Mouse (Mus musculus) lung, postnatal 10 days (tissue): ENCODE data around the gene Siah1a.
A peak's percentile ranks its signal among the peaks of the same experiment; 100 is the strongest.

Experiments used
- DNase-seq: peaks from one replicate; pipeline ENCODE4 v3.0.0; 2021

The Siah1a gene

DNA sequence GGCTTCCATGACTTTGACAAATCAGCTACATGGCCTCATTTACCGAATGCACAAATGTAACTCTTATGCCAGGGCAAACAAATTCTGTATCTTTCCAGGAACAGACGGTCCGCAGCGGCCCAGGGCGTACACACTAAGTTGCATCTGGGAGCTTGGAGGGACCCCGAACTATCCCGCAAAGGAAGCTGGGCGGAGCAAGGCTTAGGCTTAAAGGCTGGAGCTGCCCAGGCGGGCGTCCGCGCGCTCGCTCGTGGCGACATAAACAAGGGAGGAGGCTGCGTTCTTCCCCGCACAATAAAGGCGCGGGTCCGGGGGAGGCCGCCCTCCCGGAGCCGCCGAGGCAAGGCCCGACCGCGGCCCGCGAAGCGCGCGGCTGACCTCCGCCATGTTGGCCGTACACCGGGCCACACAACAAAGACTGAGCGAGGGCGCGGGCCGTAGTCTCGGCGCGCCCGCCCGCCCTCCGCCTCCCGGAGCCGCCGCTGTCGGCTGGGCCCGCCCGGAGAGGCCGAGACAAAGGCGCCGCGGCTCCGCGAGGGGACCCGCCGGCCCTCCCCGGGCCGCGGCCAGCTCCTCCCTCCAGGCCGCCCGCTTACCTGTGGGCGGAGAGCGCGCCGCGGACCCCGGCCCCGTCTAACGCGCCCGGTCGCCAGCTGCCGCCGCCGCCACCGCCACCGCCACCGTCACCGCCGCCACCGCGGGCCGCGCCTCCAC is at the start of gene Siah1a, which contains the start of gene Gm10638:
TSS of gene Siah1a (minus strand) at position 714 of the 714 bp plus-strand sequence.
TSS of gene Gm10638 (plus strand) at position 479 of the 714 bp plus-strand sequence.
- peak; percentile 80 for DNase-seq

DNA sequence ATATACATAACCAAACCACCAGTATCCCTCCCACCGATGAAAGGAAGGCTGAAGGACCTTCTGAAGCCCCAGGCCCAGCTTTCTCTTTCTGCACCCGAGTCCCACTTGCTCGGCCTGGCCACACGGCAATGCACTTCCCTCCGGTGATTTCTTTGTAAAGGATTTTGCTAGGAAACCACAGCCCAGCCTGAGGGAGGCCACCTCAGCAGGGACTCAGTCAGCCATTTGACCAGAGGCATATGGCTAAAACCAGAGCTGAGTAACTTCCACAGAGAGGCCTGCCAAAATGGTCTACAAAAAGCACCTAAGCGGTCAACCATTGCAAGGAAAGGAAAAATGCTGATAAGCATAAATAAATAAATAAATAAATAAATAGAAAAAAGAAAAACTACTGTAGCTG is 49.0 kb upstream of the Siah1a start:
- DNase-seq: no peak

DNA sequence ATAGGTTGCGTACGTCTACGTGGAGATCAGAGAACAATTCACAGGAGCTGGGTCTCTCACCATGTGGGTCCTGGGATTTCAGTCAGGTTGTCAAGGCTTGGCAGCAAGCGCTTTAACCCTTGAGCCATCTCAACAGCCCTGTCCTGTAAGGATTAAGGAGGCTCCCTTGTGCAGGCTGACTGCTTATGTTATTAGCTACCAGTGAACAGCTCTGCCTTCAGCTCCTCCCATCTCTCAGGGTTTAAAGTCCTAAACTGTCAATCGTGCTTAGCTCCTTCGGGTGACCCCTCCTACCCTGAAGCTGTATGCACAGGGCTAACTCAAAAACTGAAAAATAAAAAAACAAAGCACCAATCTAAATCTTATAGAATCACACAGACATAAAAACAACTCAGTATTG is 45.8 kb upstream of the Siah1a start:
- no peak for DNase-seq

DNA sequence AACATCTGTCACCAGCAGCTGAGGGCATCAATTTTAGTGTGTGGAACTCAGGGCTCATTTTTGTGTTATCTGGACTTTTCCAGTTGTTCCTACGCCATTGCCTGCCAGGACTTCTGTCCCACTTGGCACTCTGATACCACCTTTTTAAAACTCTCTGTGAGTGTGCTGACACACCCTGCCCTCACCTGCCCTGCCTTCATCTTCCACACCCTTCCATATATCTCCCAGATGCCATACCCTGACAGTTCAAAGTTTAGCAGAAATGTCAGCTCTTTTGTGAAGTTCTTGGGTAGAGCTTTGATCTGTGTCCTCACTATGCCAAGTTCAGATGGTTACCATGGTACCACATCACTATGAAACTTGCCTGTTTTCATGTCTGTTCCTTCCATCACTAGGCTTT is 43.8 kb upstream of the Siah1a start:
- DNase-seq: no peak

DNA sequence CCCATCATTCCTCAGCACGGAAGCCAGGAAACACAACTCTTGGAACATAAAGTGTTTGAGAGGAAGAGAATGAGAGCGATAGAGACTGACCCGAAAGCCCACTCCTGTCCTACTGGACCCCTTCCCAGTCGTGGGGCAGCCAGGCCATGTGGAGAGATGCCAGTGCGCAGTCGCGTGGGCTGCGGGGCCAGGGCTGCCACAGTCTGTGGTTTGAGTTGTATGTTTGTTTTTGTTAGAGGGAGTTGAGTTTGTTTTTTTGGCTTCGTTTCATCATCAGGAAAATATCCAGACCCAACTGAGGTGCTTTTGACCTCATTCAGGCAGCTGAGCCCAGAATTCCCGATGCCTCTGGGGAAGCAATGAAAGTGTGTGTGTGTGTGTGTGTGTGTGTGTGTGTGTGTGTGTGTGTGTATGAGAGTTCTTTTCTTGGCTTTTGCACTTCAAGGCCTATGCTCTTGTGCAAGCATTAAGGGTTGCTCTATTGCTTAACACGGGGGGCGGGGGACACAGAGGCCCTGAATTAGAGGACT is 42.2 kb upstream of the Siah1a start:
- DNase-seq: peak; percentile 63

DNA sequence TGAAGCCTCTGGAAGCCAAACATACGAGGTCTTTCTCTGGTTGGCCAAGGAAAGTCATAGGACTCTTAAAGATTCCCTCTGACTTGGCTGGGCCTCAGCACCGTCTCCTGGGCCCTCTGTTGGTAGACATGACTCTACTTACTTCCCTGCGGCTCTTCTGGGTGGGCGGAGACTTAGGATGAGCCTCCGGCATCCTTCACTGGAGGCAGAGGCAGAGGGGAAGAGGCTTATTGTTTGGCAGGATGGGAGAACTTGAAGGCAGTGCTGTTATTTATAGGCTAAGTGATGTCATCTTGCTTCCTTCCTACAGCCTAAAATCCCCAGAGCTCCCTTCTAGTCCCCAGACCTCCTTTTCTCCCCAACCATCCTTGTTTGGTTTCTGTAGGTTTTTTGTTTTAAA is 40.8 kb upstream of the Siah1a start:
- peak; percentile 47 for DNase-seq

DNA sequence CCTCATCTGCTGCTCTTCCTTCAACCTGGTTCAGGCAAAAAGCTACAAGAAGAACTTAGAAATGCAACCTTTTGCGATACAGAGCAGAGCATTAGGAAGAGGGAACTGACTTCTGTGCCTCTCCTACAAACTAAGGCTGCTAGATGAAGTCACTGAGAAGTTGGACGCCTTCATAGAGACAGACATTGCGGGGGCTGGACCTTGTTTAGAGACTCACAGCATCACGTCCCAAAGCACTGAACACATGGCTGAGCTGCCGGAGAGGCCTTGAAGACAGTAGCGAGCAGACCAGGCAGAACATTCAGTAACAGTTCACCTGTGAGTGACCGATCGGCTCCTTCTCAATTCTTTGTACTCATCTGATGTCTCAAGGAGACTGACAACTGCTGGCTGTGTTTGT is 35.4 kb upstream of the Siah1a start:
- DNase-seq: no peak

DNA sequence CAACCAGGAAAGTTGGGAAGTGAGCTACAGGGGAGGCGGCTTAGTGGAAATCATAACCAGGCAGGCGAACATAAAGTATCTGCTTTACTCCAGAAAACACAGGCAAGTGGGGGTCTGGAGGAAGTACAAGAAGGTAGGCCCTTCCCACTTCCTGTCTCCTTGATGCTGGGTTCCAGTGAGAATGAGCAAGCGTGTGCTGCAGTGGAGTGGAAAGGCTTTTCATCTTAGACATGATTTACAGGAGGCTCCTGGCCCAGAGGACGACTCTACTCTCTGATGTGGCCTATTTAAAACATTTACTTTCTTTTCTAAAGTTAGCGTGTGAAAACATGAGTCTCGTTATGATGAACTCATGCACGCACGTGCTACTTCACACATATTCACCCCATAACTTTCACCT is 33.5 kb upstream of the Siah1a start:
- DNase-seq: no peak

DNA sequence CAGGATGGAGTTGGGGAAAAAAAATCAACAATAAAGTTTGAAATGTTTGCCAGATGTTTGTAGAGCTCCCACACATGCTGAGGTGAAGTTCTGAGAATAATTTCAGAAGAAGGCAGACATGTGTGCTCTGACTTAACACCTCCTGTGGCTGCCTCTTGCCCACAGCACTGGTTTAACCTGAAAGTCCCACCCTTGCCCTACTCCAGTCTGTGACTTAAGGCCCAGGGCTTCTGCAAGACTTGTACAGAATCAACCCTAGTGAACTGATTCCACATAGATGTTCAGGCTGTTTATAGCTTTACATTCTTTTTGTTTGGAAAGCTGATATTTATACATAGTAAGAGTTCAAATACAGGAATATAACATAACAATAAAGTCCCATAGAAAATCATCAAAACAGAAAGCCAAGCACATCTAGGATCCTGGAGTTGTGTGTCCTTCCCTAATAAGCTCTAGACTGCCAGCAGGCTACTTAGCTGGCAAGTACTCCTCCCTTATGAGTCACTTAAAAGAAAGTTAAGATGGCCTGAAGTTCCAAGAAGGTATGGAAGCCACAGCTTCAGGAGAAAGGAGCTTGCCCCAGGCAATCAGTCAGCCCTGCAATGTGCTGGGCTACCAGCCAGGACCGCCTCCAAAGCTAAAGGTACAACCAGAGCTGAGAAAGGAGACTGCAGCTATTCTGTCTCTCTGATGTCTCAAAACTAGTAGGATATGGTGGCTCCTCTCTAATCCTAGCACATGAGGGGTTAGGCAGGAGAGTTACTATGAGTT is 24.4 kb upstream of the Siah1a start:
- DNase-seq: no peak

DNA sequence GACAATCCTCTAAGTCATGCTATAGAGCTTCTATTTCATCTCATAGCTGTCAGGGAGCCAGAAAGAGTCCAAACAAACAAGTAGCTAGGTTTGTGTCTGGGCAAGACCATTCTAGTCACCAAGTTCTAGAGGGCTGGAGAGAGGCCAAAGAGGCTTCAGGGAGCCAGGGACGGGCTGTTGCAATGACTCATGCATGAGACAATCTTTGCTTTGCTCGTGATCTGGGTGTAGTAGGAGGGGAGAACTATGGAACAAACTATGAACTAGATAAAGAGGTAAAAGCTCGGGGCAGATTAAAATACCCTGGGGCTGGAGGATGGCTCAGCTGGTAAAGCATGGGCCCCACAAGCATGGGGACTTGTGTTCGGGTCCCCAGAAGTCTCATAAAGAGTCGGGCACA is 22.8 kb upstream of the Siah1a start:
- peak; percentile 81 for DNase-seq

DNA sequence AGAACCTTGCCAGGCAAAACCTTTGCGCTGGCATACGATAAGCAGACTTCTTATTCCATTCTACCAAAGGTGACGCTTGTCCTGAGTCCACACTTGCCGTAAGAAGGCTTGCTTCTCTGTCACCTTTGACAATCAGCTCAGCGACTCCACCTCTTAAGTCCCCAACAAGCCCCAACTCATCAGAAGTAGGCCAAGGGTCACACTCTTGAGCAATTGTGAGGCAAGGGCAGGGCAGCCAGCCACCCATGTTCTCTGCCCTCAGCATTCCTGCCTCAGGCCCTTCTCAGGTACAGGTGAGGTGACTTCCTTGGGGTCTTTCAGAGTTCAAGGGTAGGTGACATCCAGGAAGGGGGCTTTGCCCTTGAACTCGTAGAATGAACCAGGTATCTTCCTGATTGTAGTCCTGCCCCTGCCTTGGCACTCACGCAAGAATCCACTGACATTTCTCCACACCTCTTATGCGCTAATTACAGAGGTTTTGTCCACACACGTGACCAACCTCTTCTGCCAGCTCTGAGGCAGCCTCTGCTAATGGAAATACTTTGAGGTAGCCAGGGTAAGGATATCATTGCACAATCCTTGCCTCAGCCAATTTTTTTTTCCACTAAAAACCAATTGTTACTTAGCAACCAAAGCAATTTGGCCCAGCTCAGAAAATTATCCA is 20.9 kb upstream of the Siah1a start:
- DNase-seq: peak; percentile 58

DNA sequence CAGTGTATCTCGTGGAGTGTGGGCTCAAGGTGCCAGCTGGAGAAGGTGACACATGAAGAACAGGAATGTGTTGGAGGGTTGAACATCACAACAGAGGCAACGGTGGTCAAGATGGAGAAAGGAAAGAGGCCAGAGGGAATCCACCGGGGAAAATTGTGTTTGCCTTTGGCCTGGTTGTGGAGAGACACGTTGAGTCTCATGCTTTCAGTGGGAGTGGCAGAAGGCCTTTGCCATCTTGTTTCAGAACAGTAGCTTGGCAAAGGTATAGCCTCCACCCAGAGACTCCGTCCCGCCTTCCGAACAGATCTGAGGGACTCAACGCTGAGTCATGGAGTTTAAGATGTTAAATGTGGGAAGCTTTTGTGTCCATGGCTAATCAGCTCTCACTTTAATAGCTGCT is 19.9 kb upstream of the Siah1a start:
- no peak for DNase-seq

DNA sequence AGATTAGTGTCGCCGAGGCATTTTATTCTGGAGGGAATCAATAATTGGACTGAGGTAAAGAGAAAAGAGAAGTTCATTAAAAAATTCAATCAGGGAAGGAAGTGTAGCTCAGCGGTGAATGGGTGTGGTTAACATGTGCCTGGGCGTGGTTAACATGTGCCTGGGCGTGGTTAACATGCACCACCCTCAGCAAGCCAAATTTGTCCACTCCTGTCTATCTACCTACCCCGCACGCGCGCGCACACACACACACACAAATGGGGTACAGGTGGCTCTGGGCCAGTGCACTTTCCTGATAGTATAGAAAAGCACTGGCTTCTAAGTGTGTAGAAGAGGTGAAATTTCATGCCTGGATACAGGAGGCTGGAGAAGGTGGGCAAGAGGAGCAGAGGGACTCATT is 19.4 kb upstream of the Siah1a start:
- DNase-seq: no peak

DNA sequence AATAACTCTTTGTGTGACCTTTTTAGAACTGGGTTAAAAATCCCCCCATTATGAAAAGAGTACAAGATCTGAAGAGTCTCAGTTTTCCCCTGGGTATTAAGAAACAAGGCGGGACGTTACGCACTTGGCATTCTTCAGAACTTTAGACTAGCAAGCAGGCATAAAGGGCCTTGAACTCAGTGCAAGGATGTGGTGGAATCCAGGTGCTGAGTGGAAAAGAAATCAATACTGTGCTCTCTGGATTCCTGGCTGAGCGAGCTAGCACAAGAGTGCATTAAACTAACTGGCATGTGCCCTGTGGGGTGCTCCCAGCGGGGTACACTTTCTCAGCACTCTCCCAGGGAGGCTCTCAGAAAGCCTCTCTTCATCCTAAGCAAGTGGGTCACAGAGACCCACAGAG is 17.1 kb upstream of the Siah1a start:
- no peak for DNase-seq

DNA sequence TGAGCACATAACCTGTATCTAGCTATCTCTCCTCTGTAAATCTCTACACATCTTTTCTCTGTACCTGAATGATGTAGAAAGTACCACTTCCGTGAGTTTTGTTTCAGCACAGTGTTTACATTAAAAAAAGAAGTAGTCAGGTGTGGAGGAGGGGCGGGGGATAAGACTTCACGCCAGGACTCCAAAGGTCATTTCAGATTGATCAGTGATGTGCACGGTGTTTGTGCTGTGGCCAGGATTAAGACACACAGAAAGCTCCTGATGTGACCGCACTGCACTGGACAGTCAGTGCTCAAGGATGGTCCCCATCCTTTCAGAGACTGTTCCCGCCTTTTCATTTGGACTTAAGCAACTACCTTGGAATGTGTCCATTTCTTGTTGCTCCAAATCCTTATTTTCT is 15.0 kb upstream of the Siah1a start:
- DNase-seq: no peak

DNA sequence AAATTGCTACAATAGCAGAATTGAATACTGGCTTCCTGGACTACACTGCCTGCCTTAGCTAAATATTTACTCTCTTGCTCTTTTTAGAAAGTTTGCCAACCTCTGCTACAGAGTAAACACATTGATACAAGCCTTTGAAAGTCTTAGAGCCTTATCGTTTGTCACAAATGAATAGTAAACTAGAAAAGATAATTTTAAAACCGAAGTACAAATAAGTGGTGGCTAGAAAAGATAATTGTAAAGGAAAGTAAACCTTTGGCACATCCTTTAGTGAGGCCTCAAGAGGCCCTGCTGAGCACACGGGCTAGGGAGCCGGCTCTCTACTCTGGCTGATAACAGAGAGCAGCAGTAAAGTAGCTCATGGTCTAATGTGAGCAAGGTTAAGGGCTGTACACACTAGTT is 13.4 kb upstream of the Siah1a start:
- DNase-seq: no peak

DNA sequence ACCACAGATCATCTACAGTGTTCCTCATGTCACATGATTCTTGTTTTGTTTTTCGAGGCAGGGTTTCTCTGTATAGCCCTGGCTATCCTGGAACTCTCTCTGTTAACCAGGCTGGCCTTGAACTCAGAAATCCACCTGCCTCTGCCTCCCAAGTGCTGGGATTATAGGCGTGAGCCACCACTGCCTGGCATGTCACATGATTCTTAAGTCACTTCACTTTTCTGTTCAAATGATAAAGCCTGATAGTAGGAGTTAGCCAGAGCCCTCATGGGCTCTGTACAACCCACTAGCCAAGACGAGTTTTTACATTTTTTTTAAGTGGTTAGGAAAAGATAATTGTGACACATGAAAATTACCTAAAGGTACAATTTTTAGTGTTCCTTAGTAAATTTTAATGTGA is 12.9 kb upstream of the Siah1a start:
- DNase-seq: no peak

DNA sequence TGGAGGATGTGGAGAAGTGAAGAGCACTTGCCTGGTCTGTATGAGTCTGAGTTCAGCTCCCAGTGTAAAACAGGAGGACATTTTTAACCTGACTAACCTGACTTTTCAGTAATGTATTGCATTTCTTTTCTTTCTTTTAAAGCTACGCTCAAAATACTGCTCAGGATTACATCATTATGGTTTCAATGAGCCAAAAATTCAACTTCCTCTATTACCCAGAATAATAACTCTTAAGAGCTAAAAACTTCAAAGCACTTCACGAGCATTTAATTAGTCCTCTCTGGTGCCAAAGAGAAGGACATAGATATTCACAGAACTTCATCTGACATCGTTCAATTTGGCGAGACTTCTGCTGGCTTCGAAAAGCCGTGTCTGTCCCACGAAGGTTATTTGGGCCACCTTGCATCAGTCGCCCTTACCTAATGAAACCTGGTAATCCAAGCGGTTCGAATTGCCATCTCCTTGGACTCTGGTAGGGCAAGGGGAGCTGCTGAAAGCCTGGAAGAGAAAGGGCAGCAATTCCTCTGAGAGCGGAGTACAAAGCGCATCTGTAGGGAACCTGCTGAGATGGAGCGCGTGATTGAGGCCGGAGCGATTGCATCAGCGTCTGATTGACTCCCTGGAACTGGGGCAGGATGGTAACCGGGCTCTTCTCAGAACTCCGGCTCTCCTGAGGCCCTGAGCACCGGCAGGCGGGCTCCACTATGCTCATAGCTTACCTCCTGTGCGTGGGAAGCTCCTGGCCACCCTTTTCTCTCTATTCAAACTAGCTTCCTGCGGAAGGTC is 11.4 kb upstream of the Siah1a start:
- DNase-seq: peak; percentile 40

DNA sequence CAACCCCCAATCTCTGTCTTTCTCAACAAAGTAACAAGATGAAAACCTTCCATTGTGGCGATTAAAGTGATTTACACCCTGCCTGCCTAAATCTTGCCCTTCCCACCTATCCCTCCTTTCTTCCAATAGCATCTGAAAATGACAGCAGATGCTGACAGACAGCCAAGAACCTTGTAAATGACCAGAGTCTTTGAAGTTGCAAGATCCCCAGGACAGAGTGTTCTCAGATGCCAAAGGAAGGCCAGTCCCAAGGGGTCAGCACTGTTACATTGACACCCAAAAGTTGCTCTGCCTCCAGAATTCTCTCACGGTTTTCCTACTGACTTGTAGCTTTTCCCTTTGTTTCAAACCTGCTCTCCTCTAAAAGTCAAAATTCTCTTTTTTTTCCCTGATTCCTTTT is 4.1 kb upstream of the Siah1a start:
- no peak for DNase-seq

DNA sequence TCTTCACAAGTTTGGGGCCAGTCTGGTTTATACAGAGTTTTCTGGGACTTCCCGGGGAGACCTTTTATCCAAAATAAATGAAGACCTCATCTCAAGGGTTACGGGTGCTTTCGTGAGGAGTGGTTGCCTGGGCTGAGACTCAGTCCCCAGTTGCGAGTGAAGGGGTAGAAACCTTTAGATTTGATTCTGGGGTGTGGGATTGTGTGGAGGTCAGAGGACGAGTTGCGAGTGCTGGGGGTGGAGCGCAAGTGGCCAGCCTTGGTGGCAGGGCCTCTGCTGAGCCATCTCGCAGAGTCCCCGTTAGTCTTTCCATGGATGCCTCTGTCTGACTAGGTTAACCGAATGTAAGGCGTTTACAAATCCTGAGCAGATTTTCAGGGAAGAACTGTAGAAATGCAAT is 777 bp upstream of the Siah1a start:
- peak; percentile 41 for DNase-seq

DNA sequence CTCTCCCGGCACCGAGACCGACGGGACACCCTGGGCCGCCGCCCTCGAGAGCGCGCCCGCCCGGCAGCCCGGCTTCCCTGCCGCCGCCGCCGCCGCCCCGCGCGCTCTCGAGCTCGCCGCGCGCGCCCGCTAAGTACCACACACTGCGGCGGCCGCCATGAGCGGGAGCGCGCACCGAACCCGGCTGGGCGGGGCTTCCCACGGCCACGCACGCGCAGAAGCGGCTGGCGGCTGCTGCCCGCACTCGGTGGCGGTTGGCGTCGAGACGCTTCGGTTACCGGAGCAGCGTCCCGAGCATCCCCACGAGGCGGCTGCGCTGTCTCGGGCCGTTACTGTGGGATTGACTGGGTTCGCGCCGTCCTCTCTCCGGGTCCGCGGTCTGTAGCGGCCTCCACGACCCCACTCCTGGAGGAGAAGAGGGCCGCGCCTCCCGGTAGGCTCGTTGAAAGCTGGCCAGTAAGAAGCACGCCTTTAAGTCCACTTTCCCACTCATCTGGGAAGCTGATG is 254 bp upstream of the Siah1a start:
- peak; percentile 96 for DNase-seq
